Mouse (Mus musculus) stomach, postnatal 0 days (tissue): ENCODE measurements around the gene Nudt19. TPM values are rescaled to one million over a fixed set of nuclear protein-coding genes. Genes with fewer than 3 reads are reported as not detected.

ENCODE experiments used
- ATAC-seq: fragments of 200-750 bp; cut with Nextera tagmentation; 2 replicates; pipeline ENCODE4 v1.8.0; 2017; ENCODE audit not compliant: low FRiP score, low TSS enrichment
- DNase-seq: peaks from one replicate; pipeline ENCODE4 v3.0.0-alpha.2; 2016; ENCODE audit warnings: low spot score
- H3K27ac ChIP-seq: fragments of 300-500 bp; sonication (generic); replicated peaks from 2 replicates; pipeline ENCODE4 v1.5.1; 2014; ENCODE audit warnings: mild to moderate bottlenecking, control low read depth
- H3K27me3 ChIP-seq: fragments of 300-500 bp; sonication (generic); 2 replicates; pipeline ENCODE4 v1.6.1; 2014; ENCODE audit warnings: low read length; ENCODE audit not compliant: control insufficient read depth, insufficient read depth
- H3K36me3 ChIP-seq: fragments of 300-500 bp; sonication (generic); 2 replicates; pipeline ENCODE4 v1.6.1; 2014; ENCODE audit warnings: low read length, mixed read lengths; ENCODE audit not compliant: control insufficient read depth, insufficient read depth
- H3K4me1 ChIP-seq: fragments of 300-500 bp; sonication (generic); replicated peaks from 2 replicates; pipeline ENCODE4 v1.6.1; 2014; ENCODE audit warnings: antibody characterized with exemption; ENCODE audit not compliant: control insufficient read depth, insufficient read depth
- H3K4me2 ChIP-seq: fragments of 300-500 bp; sonication (generic); replicated peaks from 2 replicates; pipeline ENCODE4 v1.6.1; 2014; ENCODE audit warnings: low read depth, mild to moderate bottlenecking, control low read depth, moderate library complexity
- H3K4me3 ChIP-seq: fragments of 300-500 bp; sonication (generic); 2 replicates; pipeline ENCODE4 v1.5.1; 2014; ENCODE audit warnings: low read depth, low read length, control low read depth
- H3K9ac ChIP-seq: fragments of 300-500 bp; sonication (generic); 2 replicates; pipeline ENCODE4 v1.6.1; 2014; ENCODE audit warnings: mild to moderate bottlenecking, low read length, control low read depth, mixed read lengths
- H3K9me3 ChIP-seq: fragments of 300-500 bp; sonication (generic); 2 replicates; pipeline ENCODE4 v1.6.1; 2016; ENCODE audit warnings: low read length; ENCODE audit not compliant: control insufficient read depth
- CTCF ChIP-seq: IDR thresholded peaks from 2 replicates; pipeline ENCODE4 v1.5.1; 2016; ENCODE audit warnings: antibody characterized with exemption, low read depth, mild to moderate bottlenecking, moderate library complexity
- EP300 ChIP-seq: optimal IDR thresholded peaks from 2 replicates; pipeline ENCODE3; 2016; ENCODE audit warnings: antibody characterized with exemption
- WGBS: fragments of 180-500 bp; shearing (Covaris S2); extraction: QIAGEN DNeasy Blood & Tissue Kit; methylation state at CpG from one replicate; pipeline ENCODE4 v1.1.7; 2014; 5-methylcytosine and 5-hydroxymethylcytosine counted together
- polyA plus RNA-seq: library from polyadenylated mRNA; unstranded; fragments of >200 nt; fragmentation: Nextera tagmentation; extraction: Ambion mirVana; gene quantifications from 2 replicates; pipeline ENCODE4 v1.2.1, GENCODE M21; 2015

Nudt19 gene
- polyA plus RNA-seq, 1 experiment from 2014 or later, result 60.8 TPM

DNA sequence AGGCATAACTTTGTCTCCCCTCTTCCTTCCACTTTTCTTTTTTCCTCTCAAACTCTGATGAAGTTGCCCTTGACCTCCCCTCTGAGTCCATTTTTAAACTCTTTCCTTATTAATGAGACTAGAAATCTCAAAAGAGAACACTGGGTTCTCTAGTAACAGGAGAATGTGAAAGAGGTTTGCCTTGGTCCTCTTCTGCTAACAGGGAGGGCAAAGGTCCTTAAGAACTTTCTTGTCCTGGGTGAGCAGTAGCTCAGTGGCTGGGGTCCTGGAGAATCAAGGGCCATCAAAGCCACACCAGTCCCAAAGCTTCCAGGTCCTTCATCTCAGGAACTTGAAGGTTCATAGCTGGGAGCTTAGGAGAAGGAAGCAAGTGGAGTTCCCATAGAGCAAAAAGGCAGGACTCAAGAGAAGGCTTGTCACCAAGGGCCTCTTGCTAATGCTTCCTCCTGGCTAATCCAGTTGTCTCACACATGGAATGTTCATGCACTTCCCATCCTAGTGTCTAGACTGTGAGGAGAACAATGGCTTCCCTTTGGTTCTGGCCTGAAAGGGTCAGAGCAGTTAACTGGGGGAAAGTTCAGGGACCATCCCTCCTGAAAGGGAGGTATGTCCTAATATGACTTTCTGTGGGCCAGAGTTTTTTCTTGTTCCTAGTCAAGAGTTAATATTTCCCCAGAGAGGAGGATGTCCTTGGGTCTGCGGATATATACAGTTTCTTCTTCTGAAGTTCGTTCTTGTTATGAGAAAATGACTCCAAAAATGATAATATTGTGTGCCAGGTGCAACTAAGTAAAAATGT is 8.2 kb upstream of the Nudt19 start:
- Histone ChIP-seq H3K9ac (no peak overlapping the region), H3K9me3 (no peaks in the 10 kb centered on the region), H3K4me1 (no peaks in the 10 kb centered on the region), H3K36me3 (no peaks in the 10 kb centered on the region), H3K4me3 (no peak overlapping the region), H3K27me3 (no peaks in the 10 kb centered on the region), H3K4me2 (no peak overlapping the region), H3K27ac (no peak overlapping the region)
- DNase-seq (no peak), ATAC-seq (no peak)
- WGBS, result 75% methylated on average over 2 of the region's 2 CpGs
- TF ChIP-seq CTCF, result no peak
- TF ChIP-seq EP300, result no peak

DNA sequence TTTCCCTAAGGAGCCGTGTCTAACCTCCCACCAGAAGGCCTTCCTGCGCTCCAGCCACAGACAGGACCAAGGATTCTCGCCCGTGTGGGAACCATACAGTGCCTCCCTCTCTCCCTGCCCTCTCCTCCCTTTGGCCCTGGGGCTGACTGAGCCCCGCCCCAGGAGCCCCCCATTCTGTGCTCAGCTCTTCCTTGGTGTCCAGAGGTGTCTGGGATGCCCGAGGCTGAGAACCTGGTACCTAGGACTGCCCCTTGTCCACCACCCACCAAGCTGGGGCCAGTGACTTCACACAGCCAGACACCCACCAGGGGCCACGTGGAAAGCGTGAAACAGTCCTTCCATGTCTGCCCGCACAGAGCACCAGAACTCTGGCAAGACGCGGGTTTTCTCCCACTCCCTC is 7.0 kb upstream of the Nudt19 start:
- no peak overlapping the region for H3K27ac ChIP-seq
- no peak for TF ChIP-seq EP300
- TF ChIP-seq CTCF, result no peak
- ATAC-seq (no peak), DNase-seq (no peak)
- no peaks in the 10 kb centered on the region for H3K36me3 ChIP-seq
- WGBS, result 60% methylated on average over 11 of the region's 11 CpGs
- H3K4me1 ChIP-seq, result no peaks in the 10 kb centered on the region
- no peak overlapping the region for H3K9ac ChIP-seq
- no peaks in the 10 kb centered on the region for H3K9me3 ChIP-seq
- H3K4me3 ChIP-seq, result no peak overlapping the region
- no peak overlapping the region for H3K4me2 ChIP-seq
- H3K27me3 ChIP-seq, result no peaks in the 10 kb centered on the region

DNA sequence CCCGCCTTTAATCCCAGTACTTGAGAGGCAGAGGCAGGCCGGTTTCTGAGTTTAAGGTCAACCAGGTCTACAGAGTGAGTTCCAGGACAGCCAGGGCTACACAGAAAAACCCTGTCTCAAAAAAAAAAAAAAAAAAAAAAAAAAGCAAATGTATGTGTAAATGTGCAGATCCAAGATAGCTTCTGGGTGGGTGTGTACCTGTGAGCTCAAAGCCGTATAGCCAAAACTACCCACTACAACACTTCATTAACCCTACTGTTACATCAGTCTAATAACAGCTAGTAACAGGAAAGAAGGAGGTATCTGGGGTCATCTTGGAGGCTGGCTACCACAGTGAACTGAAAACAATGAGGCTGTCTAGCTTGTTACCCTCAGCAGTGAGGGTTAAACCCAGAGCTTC is 3.7 kb upstream of the Nudt19 start:
- no peak for ATAC-seq
- no peak overlapping the region for H3K9ac ChIP-seq
- H3K27me3 ChIP-seq, result no peaks in the 10 kb centered on the region
- H3K9me3 ChIP-seq, result no peaks in the 10 kb centered on the region
- H3K4me2 ChIP-seq, result no peak overlapping the region
- DNase-seq, result no peak
- H3K36me3 ChIP-seq, result no peaks in the 10 kb centered on the region
- no peak overlapping the region for H3K27ac ChIP-seq
- TF ChIP-seq CTCF, result no peak
- no peak for TF ChIP-seq EP300
- 90% methylated on average over 3 of the region's 3 CpGs for WGBS
- H3K4me1 ChIP-seq, result no peaks in the 10 kb centered on the region
- no peak overlapping the region for H3K4me3 ChIP-seq

DNA sequence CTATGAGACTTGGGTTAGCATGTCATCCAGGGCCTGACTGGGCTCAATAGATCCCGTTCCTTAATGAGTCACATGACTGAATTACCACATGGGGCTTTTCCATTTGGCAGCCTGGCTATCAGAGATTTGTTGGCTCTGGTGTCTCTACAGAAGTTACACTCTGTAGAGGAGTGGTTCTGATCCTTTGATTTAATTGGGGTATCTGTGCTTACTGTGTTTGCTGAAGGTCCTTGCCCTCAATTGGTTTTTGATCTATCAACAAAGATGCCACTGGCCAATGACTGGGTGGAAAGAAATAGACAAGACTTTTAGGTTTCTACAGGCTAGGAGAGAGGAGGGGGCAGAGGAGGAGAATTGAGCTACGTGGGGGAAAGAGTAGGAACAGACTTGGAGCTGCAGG is 2.6 kb upstream of the Nudt19 start:
- H3K36me3 ChIP-seq, result no peaks in the 10 kb centered on the region
- 51% methylated on average over 2 of the region's 2 CpGs for WGBS
- no peaks in the 10 kb centered on the region for H3K27me3 ChIP-seq
- no peak overlapping the region for H3K4me3 ChIP-seq
- no peaks in the 10 kb centered on the region for H3K4me1 ChIP-seq
- no peak overlapping the region for H3K9ac ChIP-seq
- DNase-seq (no peak), ATAC-seq (no peak)
- TF ChIP-seq EP300 (no peak), CTCF (no peak)
- no peak overlapping the region for H3K27ac ChIP-seq
- no peak overlapping the region for H3K4me2 ChIP-seq
- no peaks in the 10 kb centered on the region for H3K9me3 ChIP-seq

DNA sequence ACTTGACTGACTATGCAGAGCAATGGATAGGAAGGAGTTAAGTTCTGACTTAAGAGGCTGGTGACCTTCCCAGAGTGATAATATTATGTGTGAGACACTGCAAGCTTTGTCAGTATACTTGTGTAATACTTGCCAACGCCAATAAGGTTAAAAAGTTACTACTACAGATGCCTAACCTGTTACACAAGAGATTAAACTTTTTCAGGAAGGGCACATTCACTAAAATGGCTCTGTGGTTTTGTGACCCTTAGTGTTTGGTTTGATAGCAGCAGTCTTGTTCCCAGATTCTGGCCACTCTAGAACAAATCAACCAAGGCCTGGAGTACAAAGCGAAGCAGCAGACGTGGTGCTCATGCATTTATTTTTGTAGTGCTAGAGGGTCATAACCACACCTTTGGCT is 1.5 kb upstream of the Nudt19 start:
- Histone ChIP-seq H3K9ac (no peak overlapping the region), H3K36me3 (no peaks in the 10 kb centered on the region), H3K27ac (peak overlapping the region; percentile 49), H3K4me3 (no peak overlapping the region), H3K4me2 (no peak overlapping the region), H3K4me1 (no peaks in the 10 kb centered on the region), H3K9me3 (no peaks in the 10 kb centered on the region), H3K27me3 (no peaks in the 10 kb centered on the region)
- WGBS, result 58% methylated on average over 3 of the region's 3 CpGs
- TF ChIP-seq EP300, result no peak
- TF ChIP-seq CTCF, result no peak
- ATAC-seq (no peak), DNase-seq (no peak)

- no peak overlapping the region for H3K9ac ChIP-seq
- no peaks in the 10 kb centered on the region for H3K4me1 ChIP-seq
- no peak overlapping the region for H3K4me3 ChIP-seq
- H3K27me3 ChIP-seq, result no peaks in the 10 kb centered on the region
- H3K27ac ChIP-seq, result no peak overlapping the region
- TF ChIP-seq EP300, result no peak
- no peak for TF ChIP-seq CTCF
- ATAC-seq, result no peak
- H3K36me3 ChIP-seq, result no peaks in the 10 kb centered on the region
- H3K9me3 ChIP-seq, result no peaks in the 10 kb centered on the region
- H3K4me2 ChIP-seq, result no peak overlapping the region
- no peak for DNase-seq
- 86% methylated on average over 5 of the region's 5 CpGs for WGBS
Observed at GRCm38 (mm10) chr7:35556905-35557304, 801 bp upstream of the Nudt19 start.
